Mouse (Mus musculus) B cell, adult 2 months (primary cell): ENCODE results near the gene D630045J12Rik.

Experiments
- DNase-seq, 2 experiments: peaks; one replicate each; pipeline ENCODE4 v3.0.0; 2022

D630045J12Rik gene

DNA sequence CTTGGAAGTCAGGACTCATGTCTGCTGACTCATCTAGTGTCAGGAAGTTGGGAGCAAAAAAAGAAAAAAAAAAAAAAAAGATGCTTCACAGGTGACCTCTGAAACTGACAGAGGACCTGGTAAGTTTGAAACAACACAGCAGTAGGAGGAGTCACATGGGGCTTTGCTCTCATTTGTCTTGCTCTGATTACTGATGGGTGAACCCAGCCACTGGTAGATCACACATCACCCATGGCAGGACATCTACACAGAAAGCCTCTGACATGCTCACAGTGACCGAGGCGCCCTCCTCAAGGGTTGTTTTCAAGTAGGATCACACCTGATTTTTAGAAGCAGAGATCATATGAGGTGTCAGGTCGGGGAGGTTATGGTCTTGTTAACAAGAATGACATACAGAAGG lies 128.3 kb downstream of the D630045J12Rik start:
- no peak for DNase-seq

DNA sequence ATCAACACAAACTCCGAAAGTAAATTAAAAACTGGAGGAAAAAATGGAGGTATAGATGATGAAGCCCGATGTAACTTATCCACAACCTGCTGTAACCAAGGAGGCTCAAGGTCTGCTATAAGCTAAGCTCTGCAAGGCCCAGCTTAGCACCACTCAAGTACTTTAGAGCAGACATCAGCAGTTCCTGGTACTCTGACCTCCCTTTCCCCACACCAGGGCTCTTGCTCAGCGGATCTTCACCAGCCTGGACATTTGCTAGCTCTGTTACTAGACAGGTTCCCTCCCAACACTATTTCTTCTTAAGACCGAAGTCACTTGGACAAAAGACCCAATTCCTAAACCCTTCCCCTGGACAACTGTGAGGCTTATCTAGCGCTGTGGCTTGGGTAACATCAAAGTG lies 128.9 kb downstream of the D630045J12Rik start:
- no peak for DNase-seq

DNA sequence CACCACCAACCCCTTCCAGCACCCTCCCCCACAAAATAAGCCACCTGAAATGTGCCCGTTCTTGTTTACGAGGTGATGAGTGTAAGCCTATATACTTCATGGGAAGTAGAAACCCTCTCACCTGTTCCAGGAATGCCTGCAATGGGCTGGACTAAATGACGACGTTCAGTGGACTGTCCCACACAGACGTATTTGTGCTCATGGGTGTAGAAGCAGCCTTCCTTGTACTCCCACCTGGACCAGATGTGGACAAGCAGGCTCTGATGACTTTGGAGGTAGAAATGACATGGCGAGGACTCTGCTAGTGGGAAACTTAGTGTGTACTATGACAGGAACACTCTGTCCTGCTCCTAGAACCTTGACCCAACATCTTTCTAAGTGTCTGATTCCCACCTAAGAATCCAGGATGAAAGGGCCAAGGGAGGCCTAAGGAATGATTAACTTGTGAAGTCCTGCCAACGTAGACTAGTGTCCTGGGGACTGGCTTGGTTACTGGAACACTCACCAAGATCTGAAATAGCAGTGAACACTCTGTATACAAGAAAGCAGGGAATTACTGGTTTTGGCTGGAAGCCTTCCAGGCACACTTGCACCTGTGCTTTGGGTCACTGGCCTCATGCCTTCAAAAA lies 129.5 kb downstream of the D630045J12Rik start, which contains the start of gene Atp6v0a4:
Gene Atp6v0a4, minus strand, starts transcription at position 380 of the 629 bp plus-strand sequence.
- DNase-seq: no peak

DNA sequence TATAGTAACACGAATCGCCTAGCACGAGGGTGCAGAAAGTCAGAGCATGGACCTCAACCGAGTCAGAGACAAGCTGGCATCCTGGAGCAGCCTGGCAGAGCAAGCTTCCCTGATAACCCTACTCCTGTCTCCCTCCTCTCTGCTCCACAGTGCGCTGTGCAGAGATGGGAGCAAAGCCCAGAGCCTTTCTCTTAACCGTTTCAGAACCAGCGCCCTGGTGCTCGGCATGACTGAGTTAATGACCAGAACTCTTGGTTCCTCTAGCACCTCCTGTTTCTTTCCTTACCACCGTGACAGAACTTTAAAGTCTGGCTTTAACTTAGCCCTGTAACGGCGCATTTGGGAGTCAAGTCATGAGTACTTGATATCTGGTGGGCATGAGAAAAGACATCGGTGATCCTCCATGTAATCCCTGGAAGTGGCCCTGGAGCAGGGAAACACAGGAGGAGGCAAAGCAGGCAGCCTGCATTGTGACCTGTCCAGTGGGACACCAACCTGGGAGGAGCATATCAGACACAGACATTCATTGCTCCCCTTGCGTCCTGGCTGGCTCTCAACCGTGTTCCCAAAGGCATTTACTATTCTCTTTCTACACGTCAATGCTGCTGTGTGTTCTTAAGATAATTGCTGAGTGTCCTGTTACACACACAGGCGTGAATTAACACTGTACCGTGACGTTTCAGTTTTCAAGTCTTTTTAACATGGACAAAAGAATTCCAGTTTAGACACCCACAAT lies 130.2 kb downstream of the D630045J12Rik start:
- no peak for DNase-seq

DNA sequence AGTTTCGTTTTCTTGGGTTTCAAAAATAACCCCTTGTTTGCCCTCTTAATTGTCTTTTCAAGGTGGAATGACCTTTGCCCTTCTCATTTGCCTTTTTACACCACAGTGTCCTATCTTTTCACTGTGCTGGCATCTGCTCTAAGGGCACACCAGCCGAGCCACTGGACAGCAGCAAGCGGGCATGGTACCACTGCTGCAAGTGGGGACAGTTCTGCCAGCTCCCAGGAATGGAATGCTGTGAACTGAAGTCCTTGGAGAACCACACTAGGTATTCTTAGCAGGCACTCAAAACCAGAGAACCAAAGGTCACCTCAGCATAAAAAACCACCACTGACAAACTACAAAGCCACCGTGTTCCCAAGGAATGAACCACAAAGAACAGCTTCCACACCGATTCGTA lies 131.0 kb downstream of the D630045J12Rik start:
- no peak for DNase-seq

DNA sequence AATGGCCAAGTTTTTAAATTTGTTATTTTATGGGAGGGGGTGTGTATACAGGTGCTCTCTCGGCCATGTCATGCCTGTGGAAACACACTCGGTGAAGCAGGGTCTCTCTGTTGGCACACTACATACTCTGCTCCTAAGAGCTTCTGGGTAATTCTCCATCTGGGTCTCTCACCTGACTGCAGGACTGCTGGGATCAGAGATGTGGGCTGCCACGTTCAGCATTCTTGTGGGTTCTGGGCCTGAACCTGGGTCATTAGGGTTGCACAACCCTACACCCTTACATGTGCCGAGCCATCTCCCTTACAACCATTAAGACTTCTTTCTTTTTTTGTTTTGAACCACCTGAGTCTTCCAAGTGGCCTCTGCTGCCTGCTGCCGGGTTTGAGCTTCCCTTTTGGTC lies 132.0 kb downstream of the D630045J12Rik start:
- no peak for DNase-seq

DNA sequence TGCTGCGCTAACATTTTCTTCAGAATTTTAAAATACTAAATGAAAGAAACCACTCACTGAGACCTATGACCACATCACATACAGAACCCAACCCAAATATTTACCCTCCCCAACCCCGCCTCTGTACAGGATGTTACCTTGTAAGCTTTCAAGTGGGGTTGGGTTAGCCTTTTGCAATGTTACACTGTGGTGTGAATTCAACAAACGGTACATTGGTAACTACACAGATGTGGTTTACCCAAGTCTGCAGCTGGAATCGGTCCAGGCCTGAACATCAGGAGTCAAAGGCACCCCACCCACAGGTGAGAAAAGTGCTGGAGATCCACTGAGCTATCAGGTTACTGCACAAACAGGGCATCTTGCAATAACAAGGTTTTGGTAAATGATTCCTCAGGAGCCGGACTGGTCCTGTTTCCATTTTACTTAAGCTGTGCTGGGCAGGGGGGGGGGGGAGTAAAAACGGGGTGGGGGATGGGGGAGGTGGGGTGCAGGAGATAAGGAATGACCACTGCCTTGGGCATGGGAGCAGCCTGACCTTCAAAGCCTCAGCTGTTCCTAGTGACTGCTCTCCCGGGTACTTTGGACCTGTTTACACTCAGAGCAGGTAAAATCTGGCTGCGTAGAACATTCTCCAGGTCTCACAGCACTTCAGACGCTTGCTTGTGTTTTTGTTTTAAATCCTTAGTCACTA lies 133.0 kb downstream of the D630045J12Rik start:
- DNase-seq: no peak

DNA sequence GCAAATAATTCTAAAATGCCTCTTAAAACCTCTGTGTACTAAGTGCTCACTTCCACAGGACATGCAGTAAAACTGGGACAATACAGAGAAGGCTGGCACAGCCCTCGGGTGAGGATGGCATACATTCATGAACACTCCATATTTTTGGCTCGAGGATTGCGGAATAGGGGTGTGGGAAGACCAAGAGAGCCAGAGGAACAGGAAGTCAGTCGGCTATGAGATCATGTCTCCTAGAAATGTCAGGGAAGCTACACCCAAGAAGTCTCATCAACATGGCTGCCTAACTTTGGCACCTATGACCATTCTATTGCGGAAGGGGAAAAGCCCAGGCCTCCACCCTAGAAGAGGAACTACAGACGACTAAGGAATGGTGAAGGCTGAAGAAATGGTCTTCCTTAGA lies 135.5 kb downstream of the D630045J12Rik start:
- DNase-seq: no peak

DNA sequence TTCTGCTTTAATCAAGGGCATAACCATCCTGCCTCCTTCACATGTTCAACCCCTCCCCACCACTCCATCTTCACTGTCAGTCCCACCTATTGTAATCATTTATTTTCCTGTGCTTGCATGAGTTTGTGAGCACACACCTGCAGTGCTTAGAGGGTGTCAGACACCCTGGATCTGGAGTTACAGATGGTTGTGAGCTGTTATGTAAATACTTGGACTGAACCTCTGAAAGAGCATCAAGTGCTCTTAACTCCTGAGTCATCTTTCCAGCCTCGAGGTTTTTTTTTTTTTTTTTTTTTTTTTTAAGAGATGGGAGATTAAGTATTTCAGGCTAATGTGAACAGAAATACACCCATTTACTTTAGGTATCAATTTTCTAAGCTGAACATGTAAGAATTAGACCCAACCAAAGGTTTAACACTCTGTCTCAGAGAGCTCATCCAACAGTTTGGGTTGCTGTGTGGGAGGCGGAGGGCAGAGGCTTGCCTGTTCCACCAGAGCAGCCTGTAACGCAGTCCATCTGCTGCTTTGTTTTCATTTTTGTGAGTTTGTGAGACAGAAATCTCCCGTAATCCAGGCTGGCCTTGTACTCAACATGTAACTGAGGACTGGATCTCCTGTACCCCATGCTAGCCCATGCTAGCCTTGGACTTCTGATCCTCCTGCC lies 137.6 kb downstream of the D630045J12Rik start:
- no peak for DNase-seq

DNA sequence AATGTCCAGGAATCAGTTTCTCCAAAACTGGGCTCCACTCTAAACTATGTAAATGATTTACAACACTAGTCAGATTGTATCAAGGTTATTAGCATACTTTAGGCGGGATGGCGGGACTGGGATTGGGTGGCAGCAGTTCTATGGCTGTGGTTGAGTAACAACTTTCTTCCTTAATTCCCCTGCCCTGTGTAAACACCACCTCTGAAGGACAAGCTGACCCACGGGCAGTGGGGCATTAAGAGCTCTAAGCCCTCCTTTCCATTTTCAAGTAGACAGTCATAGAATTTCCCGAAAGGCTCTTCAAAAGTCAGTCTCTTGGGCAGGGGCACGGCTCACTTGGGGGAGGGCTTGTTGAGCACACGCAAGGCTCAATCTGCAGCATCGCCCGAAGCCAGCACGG lies 142.9 kb downstream of the D630045J12Rik start:
- no peak for DNase-seq

DNA sequence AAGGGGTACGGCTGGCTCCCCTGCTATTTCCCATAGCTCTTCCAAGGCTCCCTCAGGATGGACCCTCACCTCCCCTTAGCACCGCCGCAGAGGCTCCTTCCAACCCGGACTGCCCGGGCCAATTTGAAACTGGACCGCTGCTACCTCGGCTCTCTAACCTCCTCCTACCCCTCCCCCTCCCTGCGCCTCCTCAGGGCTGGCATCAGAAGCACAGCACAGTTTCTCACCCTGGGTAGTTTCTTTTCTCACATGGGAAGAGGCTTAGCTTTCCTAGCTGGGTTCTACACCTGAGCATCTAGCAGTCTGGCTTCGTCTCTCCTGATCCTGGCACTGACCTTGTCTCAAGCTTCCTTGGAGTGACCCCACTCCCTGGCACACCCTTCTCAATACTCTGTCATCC lies 143.9 kb downstream of the D630045J12Rik start:
- no peak for DNase-seq

DNA sequence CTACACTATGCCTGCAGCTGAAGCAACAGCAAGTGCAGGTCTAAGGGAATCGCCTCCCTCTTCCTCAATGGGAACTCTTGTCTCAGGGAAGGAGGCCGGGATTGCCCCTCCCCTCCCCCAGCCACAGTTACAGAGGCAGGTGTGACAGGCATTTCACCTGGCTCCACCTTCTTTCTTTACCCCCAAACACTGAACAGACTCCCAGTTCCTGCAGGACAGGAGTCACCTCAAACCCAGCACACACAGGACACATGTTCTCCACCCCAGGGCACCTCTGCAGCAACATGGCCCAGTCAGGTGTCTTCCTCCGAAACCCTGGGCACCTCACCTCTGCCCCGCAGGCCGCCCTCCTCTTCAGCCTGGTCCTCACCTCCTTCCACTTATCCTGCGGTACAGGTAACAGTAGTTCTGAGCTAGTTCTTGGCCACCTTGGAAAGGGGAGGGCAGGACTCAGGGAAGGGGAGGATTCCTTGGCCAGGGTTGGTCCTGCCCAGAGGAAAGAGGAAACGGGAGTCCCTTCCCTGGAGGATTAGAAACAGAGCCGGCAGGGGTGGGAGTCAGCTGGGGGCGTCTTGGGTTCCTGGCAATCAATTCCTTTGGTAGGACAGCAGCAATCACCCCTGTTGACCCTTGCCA lies 144.5 kb downstream of the D630045J12Rik start, which contains the start of gene Tmem213:
Gene Tmem213, plus strand, starts transcription at position 96 of the 636 bp plus-strand sequence.
- no peak for DNase-seq

DNA sequence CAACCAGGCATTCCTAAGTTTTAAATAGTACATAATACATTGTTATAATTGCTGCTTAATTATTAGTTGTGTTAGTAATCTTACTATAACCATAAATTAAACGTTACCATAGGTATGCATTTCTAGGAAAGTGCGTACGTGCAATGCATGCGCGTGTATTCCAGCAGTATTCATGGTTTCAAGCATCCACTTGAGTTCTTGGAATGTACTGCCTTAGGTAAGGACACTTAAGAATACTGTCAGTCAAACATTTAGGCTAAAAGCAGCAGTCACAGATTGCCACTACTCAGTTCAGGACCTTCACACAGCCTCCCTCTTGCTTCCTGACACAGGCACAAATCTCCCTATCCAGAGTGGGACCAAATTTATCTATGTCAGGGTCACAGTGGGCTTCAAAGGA lies 145.4 kb downstream of the D630045J12Rik start:
- DNase-seq: no peak

DNA sequence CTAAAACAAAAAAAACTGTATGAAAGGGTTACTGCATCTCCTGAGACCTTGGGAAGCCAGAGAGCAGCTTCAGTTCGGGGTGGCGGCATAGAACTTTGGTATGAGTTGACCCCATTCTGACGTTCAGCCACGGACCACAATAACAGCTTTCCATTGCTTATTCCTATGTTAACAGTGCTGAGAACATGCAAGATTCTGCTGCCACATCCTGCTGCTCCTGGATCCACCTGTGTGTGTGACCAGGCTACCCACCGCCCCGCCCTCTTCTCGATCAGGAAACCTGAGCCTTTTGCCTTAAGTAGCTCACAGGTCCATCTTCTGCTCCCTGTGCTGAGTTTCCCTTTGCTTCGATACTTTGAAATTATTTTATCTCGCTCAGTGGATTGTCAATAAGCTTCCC lies 147.9 kb downstream of the D630045J12Rik start:
- no peak for DNase-seq

DNA sequence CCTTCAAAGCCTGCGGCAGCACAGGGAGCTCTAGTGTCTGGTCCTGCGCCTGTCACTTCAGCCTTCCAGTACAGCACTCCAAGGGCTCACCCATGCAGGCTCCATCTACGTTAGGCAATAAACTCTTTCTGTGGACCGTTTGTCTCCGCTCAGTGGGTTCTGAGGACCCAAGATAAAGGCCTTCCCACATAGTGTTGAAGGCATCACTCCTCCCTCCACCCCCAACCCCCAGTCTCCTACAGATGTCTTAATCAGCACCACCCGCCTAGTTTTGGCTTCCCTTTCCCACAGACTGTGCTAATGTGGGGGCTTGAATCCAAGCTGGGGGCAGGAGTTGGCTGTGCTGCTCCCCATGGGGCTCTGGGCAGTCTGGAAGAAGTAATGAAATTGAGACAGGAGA lies 150.0 kb downstream of the D630045J12Rik start:
- no peak for DNase-seq

DNA sequence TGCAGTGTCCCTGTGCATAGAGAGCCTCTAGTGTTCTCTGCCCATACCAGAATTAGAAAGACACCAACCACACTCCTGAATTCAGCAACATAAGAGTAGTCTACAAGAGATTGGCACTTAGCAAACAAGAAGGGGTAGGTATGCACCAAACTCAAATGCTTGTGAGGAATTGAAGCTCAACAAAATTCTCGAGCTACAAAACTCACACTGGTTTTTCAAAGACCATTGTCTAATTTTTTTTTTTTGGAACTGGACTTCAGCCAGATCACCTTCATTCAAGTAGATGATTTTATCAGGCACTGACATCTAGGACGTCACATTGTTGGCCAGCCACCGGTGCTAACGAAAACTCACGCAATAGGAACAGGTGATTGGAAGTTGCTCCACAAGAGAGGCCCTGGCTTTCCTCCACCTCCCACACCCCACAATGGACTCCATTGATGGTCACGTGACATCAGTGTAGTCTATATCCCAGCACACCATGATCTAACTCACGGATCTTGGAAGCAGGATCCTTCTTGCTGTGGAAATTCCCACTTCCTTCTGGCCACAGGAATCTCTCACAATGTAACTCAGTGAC lies 151.5 kb downstream of the D630045J12Rik start:
- no peak for DNase-seq

DNA sequence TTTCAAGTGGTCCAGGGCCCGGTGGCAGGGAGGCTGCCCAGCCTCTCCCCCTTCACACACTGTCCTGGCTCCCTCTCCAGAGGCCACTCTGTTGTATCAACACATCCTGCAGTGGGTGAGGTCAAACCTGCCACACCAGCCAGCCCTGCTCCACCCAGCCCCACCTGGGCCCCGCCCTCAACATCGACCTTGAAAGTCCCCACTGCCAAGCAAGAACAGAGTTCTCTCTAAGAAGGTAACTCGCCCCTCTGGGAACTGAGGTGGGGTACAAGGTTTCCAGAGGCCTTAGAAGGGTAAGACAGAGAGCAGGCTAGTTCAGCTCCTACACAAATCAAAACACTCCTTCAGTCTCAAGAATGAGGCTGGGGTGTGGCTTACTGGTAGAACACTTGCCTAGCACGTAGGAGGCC lies 156.8 kb downstream of the D630045J12Rik start:
- no peak for DNase-seq

DNA sequence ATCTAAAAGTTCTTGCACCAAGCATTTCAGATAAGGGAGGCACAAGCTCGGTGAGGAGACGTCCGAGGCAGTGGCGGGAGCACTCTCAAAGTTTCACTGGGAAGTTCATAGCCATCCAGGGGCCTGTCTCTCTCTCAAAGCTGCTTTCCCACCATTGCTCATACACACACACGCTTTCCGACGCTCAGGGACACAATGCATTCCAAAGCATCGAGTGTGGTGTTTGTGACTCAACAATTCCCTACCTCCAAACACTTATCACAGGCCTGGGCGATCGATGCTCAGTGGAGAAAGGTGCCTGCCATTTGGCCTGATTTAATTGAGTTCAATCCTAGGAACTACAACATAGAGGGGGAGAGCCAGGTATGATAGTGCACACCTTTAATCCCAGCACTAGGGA lies 159.1 kb downstream of the D630045J12Rik start:
- DNase-seq: no peak

DNA sequence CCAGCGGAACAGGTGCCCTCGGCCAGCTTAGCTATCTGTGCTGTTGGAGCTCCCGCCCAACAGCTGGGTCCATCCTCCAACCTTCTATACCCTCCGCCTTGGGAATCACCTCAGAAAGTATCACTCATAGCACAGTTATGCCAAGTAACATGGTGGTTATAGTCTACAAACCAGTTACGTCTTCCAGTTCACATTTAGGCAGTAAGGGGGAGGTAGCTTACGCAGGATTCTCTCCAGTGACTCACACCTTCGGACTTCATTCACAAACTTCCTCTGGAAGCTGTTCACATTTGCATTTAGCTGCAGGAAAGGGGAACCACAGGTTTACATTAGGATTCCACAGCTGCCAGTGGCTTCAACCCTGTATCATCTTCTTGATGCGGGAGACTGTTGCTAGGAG lies 161.3 kb downstream of the D630045J12Rik start:
- DNase-seq: no peak

DNA sequence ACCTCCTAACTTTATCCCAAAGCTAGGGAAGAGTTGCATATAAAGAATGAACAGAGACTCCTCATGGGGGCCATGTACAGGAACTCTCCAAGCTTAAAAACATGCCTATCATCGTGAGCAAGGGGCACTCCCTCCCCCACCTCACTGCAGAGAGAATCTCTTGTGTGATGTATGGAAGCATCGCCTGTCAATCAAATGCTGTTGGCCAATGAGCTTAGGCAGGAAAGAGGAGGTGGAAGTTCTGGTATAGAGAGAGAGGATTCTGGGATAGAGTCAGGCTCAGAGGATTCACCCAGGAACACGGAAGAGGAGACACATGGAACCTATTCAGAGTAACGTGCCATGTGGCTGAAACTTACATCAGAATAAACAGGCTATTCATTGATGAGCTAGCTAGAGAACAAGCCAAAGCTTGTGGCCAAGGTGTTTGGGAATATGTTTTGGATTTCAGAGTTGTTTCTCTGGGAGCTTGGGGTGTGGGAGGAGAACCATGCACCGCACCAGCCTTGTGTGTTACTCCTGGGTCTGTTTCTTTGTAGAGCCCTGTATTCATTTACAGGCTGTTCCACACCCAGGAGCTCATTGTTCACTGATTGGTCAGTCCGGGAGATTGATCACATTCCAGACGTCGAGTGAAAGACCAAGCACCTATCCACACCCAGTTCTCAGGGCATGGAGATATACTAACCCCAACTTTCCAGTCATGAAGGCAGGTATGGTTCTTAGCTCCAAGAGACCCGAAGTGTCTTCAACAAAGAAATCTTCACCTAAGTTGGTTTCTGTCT lies 166.4 kb downstream of the D630045J12Rik start:
- DNase-seq: no peak

DNA sequence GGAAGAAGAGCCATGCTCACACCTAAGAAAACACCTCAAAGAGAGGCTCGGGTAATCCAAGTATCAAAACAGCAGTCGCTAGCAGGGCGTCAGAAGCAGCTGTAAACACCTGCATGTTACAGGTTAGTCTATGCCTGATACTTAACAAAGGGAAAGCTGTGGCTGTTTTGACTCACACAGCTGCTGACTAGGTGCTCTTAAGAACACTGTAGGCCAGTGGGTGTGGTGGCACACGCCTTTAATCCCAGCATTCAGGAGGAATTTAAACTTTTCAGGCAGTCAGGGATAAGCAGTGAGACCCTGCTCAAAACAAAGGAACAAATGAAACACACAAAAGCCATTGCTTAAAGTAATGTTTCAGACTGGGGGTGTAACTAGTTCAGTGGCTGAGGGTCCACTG lies 170.6 kb downstream of the D630045J12Rik start:
- DNase-seq: no peak
